Mouse (Mus musculus): Measurements from ENCODE around the gene 4930558C23Rik. TPM values are rescaled to one million over a fixed set of nuclear protein-coding genes. Genes with fewer than 3 reads are reported as not detected.
"Not testable (repeated sequence)": the region's sequence is repeated elsewhere in the genome, so short reads cannot be mapped to it uniquely, and the experiment has no call there.

4930558C23Rik gene
- total RNA-seq, 2 experiments from 2014 or later: not detected

GRCm38 (mm10) chr3:95417866-95418265 lies 15.2 kb upstream of the 4930558C23Rik start:
- DNase-seq (ENCODE audit: low spot score in 2 of 2): no peak
- H3K27ac ChIP-seq: no peak overlapping the region
- H3K4me3 ChIP-seq: no peak overlapping the region
- no peak for TF ChIP-seq CTCF (conservative IDR thresholded peaks at IDR 0.05)

DNA sequence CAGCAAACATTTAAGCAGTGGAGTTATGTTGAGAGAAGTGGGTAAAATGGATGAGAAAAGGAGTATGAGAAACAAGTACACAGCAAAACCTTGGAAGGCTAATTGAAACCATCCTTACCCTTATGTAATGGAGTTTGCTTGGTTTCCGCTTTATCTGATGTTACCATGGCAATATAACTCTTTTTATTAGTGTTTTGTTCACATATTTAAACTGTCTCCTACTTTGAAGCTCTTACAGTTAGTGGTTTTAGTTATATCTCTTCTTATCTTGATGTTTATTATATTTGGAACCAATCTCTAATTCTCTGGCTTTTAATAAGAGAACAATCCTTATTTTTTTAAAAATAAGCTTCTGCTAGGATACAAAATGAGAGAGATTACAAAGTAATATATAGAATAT lies 9.6 kb upstream of the 4930558C23Rik start:
- H3K27ac ChIP-seq: no peak overlapping the region
- no peak overlapping the region for H3K4me3 ChIP-seq
- TF ChIP-seq CTCF (conservative IDR thresholded peaks at IDR 0.05): no peak
- DNase-seq (ENCODE audit: low spot score in 2 of 2): no peak

- no peak for DNase-seq (ENCODE audit: low spot score in 2 of 2)
- H3K27ac ChIP-seq: no peak overlapping the region
- TF ChIP-seq CTCF (conservative IDR thresholded peaks at IDR 0.05): 0 out of 2 replicates have a peak, but pooled peaks have one; percentile 17
- H3K4me3 ChIP-seq: no peak overlapping the region
Measured at GRCm38 (mm10) chr3:95408852-95409251, 6.2 kb upstream of the 4930558C23Rik start.

DNA sequence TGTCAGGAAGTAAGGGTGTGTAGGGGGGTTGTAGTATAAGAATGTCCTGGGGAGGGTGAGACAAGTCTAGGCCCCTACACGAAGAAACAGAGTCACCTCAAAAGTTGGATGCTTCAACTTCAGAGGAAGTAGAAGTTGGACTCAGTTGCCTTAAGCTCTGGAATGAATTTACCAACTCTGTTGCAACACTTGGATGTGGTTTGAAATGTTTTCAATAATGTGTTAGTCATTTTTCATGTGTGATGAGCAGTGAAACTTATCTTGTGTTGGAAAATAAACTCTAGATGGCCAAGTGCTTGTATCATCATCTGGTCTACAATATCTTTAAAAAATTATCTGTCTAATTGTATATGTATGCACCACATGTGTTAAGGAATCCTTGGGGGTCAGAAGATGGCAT lies 5.1 kb upstream of the 4930558C23Rik start:
- Histone ChIP-seq H3K4me3 (no peak overlapping the region), H3K27ac (no peak overlapping the region)
- TF ChIP-seq CTCF (conservative IDR thresholded peaks at IDR 0.05): no peak
- DNase-seq (ENCODE audit: low spot score in 2 of 2): no peak

DNA sequence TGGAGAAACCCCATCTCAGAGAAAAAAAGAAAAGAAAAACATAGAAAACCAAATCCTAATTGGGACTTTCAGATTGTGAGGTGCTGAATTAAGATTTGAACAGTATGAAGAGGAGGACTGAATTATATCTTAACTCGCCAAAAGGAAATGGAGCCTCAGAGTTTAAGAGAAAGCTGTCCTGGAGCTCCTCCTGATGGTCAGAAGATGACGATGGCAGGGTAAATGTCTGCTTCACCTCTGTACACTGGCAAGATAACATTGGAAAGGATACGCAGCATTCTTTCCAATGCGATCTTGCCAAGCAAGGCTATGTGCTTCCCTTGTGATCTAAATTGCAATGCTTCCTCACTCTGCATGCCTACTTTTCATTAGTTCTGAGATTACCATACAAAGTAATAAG lies 8.3 kb downstream of the 4930558C23Rik start:
- no peak for DNase-seq (ENCODE audit: low spot score in 2 of 2)
- Histone ChIP-seq H3K27ac (no peak overlapping the region), H3K4me3 (no peak overlapping the region)
- TF ChIP-seq CTCF (conservative IDR thresholded peaks at IDR 0.05): peak; percentile 59

- no peak for TF ChIP-seq CTCF (conservative IDR thresholded peaks at IDR 0.05)
- no peak for DNase-seq (ENCODE audit: low spot score in 2 of 2)
- H3K4me3 ChIP-seq: no peak overlapping the region
- no peak overlapping the region for H3K27ac ChIP-seq
Measured at GRCm38 (mm10) chr3:95385401-95386075, 17.1 kb downstream of the 4930558C23Rik start.

DNA sequence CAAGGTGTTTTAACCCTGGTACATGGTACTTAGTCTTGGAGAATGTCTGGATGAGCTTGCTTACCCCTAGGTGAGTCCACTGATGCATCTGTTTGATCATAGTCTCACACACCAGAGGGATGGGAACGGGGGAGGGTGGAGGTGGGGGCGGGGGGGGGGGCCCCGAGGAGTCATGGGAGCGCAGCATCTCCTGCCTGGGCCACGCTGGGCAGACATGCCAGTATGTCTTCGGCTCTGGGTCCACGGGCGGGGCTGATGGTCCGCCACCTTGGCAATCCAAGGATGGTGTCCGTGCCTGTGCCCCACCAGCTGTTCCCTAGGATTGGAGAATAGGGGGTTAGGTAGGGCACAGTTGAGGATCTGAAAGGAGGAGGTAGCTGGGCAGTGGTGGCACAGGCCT lies 29.4 kb downstream of the 4930558C23Rik start:
- Histone ChIP-seq H3K4me3 (no peak overlapping the region), H3K27ac (no peak overlapping the region)
- no peak for TF ChIP-seq CTCF (conservative IDR thresholded peaks at IDR 0.05)
- DNase-seq (ENCODE audit: low spot score in 2 of 2): no peak

- Histone ChIP-seq H3K4me3 (no peak overlapping the region), H3K27ac (no peak overlapping the region)
- no peak for TF ChIP-seq CTCF (conservative IDR thresholded peaks at IDR 0.05)
- no peak for DNase-seq (ENCODE audit: low spot score in 2 of 2)
Measured at GRCm38 (mm10) chr3:95370101-95370500, 32.5 kb downstream of the 4930558C23Rik start.

GRCm38 (mm10) chr3:95360276-95360675 lies 42.4 kb downstream of the 4930558C23Rik start:
- not testable (repeated sequence) for H3K4me3 ChIP-seq; DNase-seq (ENCODE audit: low spot score in 2 of 2); H3K27ac ChIP-seq

DNA sequence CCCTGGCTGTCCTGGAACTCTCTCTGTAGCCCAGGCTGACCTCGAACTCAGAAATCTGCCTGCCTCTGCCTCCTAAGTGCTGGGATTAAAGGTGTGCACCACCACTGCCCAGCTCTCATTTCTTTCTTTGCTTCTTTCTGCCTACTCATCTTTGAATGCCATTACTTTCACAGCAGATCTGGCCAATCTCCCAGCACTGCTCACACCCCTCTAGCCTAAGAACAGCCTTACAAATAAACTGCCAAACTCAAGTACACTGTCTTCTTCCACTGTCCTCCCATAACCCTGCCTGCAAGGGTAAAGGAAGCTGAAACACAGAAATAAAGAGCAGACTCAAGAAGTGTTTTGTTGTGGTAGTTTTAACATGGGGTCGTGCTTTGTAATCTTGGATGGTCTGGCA lies 44.9 kb downstream of the 4930558C23Rik start:
- H3K4me3 ChIP-seq: no peak overlapping the region
- DNase-seq (ENCODE audit: low spot score in 2 of 2): no peak
- H3K27ac ChIP-seq: no peak overlapping the region
- no peak for TF ChIP-seq CTCF (conservative IDR thresholded peaks at IDR 0.05)

DNA sequence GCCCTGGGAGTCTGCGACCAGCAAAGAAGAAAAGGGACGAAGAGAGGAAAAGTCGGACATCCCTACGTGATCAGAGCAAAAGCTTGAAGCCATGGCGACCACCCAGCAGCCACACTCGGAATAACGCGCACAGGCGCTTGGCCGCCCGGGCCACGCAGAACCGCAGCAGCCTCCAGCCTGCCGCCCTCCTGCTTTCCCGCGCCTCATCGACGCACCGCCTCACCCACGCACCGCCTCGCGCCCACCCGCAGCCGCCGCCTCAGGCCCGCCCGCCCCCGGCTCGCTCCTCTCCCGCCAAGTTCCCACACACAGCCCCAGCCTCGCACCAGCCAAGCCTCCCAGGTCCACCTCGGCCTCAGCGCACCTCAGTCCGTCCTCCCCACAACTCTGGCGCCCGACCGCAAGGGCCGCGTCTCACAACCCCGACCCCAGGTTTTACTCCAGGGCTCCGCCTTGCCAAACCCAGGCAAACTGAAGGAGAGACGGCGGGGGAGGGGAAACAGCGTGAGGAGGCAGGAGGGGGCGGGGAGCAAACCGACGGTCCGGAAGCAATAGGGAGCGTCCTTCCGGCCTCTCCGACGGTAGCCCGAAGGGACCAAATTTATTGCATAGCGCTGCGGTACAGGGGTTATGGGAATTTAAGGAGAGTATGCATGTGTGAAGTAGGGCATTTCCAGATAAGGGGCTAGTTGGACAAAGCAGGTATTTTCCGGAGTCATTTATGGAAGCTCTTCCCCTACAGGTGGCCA lies 45.8 kb downstream of the 4930558C23Rik start, which contains the start of gene Setdb1:
TSS of gene Setdb1 (minus strand) at position 502 of the 749 bp plus-strand sequence.
- H3K4me3 ChIP-seq: peak within 1 kb of the TSS; percentile 56
- H3K27ac ChIP-seq: peak within 1 kb of the TSS; percentile 14; the same call in 1 of the 2 replicates
- DNase-seq (ENCODE audit: low spot score in 2 of 2): peak; percentile 95 to 96
- 0 out of 2 replicates have a peak, but pooled peaks have one; percentile 22 for TF ChIP-seq CTCF (conservative IDR thresholded peaks at IDR 0.05)

GRCm38 (mm10) chr3:95355911-95356544 lies 46.6 kb downstream of the 4930558C23Rik start:
- H3K4me3 ChIP-seq: peak overlapping the region; percentile 44; the same call in 1 of the 2 replicates
- H3K27ac ChIP-seq; DNase-seq (ENCODE audit: low spot score in 2 of 2): not testable (repeated sequence)

DNA sequence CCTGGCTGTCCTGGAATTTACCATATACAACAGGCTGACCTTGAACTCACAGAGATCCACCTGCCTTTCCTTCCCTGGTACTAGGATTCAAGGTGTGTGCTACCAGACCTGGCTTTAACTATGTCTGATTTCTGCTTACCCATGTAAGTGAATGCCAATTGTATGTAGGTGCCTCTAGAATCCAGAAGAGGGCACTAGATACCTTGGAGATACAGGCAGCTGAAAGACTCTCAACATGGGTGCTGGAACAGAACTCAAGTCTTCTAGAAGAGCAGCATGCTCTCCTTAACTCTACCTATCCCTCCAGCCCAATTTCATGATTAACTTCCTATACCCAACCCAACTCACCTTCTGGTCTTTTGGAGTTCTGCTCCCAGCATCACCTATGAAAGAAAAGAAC lies 53.1 kb downstream of the 4930558C23Rik start:
- H3K27ac ChIP-seq: no peak overlapping the region
- no peak overlapping the region for H3K4me3 ChIP-seq
- TF ChIP-seq CTCF (conservative IDR thresholded peaks at IDR 0.05): peak; percentile 78
- DNase-seq (ENCODE audit: low spot score in 2 of 2): no peak
